Mouse (Mus musculus) gastrocnemius, postnatal 4 days (tissue): ENCODE data around the gene Itsn1. TPM values are rescaled to one million over a fixed set of nuclear protein-coding genes. Genes with fewer than 3 reads are reported as not detected.
A peak's percentile ranks its signal among the peaks of the same experiment; 100 is the strongest.

Source experiments
- DNase-seq, 2 experiments: peaks; one replicate each; pipeline ENCODE4 v3.0.0; 2021 to 2022; ENCODE audit warnings: low spot score in 2 of 2, mixed read lengths in 2 of 2
- total RNA-seq, 2 experiments: library from RNA; stranded (reverse); gene quantifications; 2 replicates each; pipeline ENCODE4 v1.2.3; 2021

The Itsn1 gene
- total RNA-seq, 2 experiments from 2014 or later = 80.4 to 82.9 TPM

GRCm38 (mm10) chr16:91804831-91805230 is 75.8 kb downstream of the Itsn1 start:
- DNase-seq = peak in 1 of 2 experiments; percentile 30

- no peak for DNase-seq
These were observed 81.2 kb downstream of the Itsn1 start for GRCm38 (mm10) chr16:91810235-91810634.

- DNase-seq = no peak
These were observed 82.3 kb downstream of the Itsn1 start for GRCm38 (mm10) chr16:91811339-91811738.

GRCm38 (mm10) chr16:91811876-91812275 is 82.8 kb downstream of the Itsn1 start:
- no peak for DNase-seq

- no peak for DNase-seq
These were observed 84.5 kb downstream of the Itsn1 start for GRCm38 (mm10) chr16:91813543-91813942.

GRCm38 (mm10) chr16:91815067-91815466 is 86.0 kb downstream of the Itsn1 start:
- no peak for DNase-seq

- no peak for DNase-seq
These were observed 91.2 kb downstream of the Itsn1 start for GRCm38 (mm10) chr16:91820299-91820698.

- DNase-seq = no peak
These were observed 93.2 kb downstream of the Itsn1 start for GRCm38 (mm10) chr16:91822325-91822724.

GRCm38 (mm10) chr16:91822759-91823158 is 93.7 kb downstream of the Itsn1 start:
- no peak for DNase-seq

GRCm38 (mm10) chr16:91825774-91826325 is 96.8 kb downstream of the Itsn1 start:
- no peak for DNase-seq

GRCm38 (mm10) chr16:91826893-91827292 is 97.8 kb downstream of the Itsn1 start:
- no peak for DNase-seq

- DNase-seq = no peak
These were observed 98.4 kb downstream of the Itsn1 start for GRCm38 (mm10) chr16:91827456-91827855.

GRCm38 (mm10) chr16:91828160-91828559 is 99.1 kb downstream of the Itsn1 start:
- DNase-seq = no peak

- DNase-seq = no peak
These were observed 99.5 kb downstream of the Itsn1 start for GRCm38 (mm10) chr16:91828603-91829002.

- no peak for DNase-seq
These were observed 100.0 kb downstream of the Itsn1 start for GRCm38 (mm10) chr16:91829121-91829520.

- DNase-seq = no peak
These were observed 101.2 kb downstream of the Itsn1 start for GRCm38 (mm10) chr16:91830260-91830659.

- DNase-seq = no peak
These were observed 104.0 kb downstream of the Itsn1 start for GRCm38 (mm10) chr16:91833121-91833520.

GRCm38 (mm10) chr16:91833558-91833957 is 104.5 kb downstream of the Itsn1 start:
- no peak for DNase-seq

- DNase-seq = no peak
These were observed 104.9 kb downstream of the Itsn1 start for GRCm38 (mm10) chr16:91833981-91834380.

- DNase-seq = no peak
These were observed 106.7 kb downstream of the Itsn1 start for GRCm38 (mm10) chr16:91835790-91836189.

GRCm38 (mm10) chr16:91836592-91837557 is 107.8 kb downstream of the Itsn1 start:
- no peak for DNase-seq

- no peak for DNase-seq
These were observed 108.5 kb downstream of the Itsn1 start for GRCm38 (mm10) chr16:91837558-91838041.
